Mouse (Mus musculus) intestine, postnatal 0 days (tissue): ENCODE data around the gene Rp2. TPM values are rescaled to one million over a fixed set of nuclear protein-coding genes. Genes with fewer than 3 reads are reported as not detected.

Experiments
- ATAC-seq: fragments of 200-750 bp; cut with Nextera tagmentation; 2 replicates; pipeline ENCODE4 v1.8.0; 2017; ENCODE audit warnings: mild to moderate bottlenecking, moderate TSS enrichment, moderate library complexity
- H3K27ac ChIP-seq: fragments of 300-500 bp; sonication (generic); 2 replicates; pipeline ENCODE4 v1.5.1; 2014; ENCODE audit warnings: mild to moderate bottlenecking, low read depth, low read length, moderate library complexity
- H3K27me3 ChIP-seq: fragments of 300-500 bp; sonication (generic); replicated peaks from 2 replicates; pipeline ENCODE4 v1.6.1; 2014; ENCODE audit warnings: low read length, mixed read lengths; ENCODE audit not compliant: control insufficient read depth, insufficient read depth
- H3K36me3 ChIP-seq: fragments of 300-500 bp; sonication (generic); 2 replicates; pipeline ENCODE4 v1.6.1; 2014; ENCODE audit warnings: mild to moderate bottlenecking, moderate library complexity; ENCODE audit not compliant: control insufficient read depth, insufficient read depth
- H3K4me1 ChIP-seq: fragments of 300-500 bp; sonication (generic); replicated peaks from 2 replicates; pipeline ENCODE4 v1.6.1; 2014; ENCODE audit warnings: antibody characterized with exemption, low read length, mixed read lengths; ENCODE audit not compliant: control insufficient read depth, insufficient read depth
- H3K4me2 ChIP-seq: fragments of 300-500 bp; sonication (generic); replicated peaks from 2 replicates; pipeline ENCODE4 v1.6.1; 2014; ENCODE audit warnings: low read depth, mild to moderate bottlenecking, moderate library complexity
- H3K4me3 ChIP-seq: fragments of 300-500 bp; sonication (generic); 2 replicates; pipeline ENCODE4 v1.5.1; 2014; ENCODE audit warnings: low read depth, low read length
- H3K9ac ChIP-seq: fragments of 300-500 bp; sonication (generic); 2 replicates; pipeline ENCODE4 v1.6.1; 2014; ENCODE audit warnings: mild to moderate bottlenecking, low read depth, low read length
- H3K9me3 ChIP-seq: fragments of 300-500 bp; sonication (generic); 2 replicates; pipeline ENCODE4 v1.6.1; 2016; ENCODE audit warnings: mixed run types; ENCODE audit not compliant: control insufficient read depth
- CTCF ChIP-seq: sonication (generic); IDR thresholded peaks from 2 replicates; pipeline ENCODE4 v1.5.1; 2016; ENCODE audit warnings: low read depth, mild to moderate bottlenecking, control low read depth, antibody characterized with exemption, moderate library complexity
- WGBS: fragments of 180-500 bp; shearing (Covaris S2); extraction: QIAGEN DNeasy Blood & Tissue Kit; methylation state at CpG from one replicate; pipeline ENCODE4 v1.1.7; 2014; 5-methylcytosine and 5-hydroxymethylcytosine counted together
- polyA plus RNA-seq: library from polyadenylated mRNA; unstranded; fragments of >200 nt; fragmentation: Nextera tagmentation; extraction: Ambion mirVana; gene quantifications from 2 replicates; pipeline ENCODE4 v1.2.1, GENCODE M21; 2015

The Rp2 gene
- polyA plus RNA-seq, 1 experiment from 2014 or later = 11.7 TPM

DNA sequence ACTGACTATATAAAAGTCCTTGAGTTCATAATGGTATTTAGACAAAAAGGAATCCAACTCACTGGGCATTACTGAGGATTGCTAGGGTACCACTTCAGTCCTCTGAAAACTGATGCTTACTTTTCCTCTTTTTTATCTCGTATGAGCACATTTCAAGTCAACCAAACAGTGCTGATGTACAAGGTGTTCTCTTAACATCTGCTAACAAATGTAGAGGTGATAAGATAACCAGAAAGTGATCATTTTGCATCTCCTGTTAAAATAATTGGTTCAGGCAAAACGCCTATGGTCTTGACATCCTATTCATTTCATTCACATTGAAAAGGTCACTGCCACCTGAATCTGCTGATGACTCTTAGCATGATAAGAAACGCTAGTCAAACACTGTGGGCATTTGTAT, 28.7 kb downstream of the Rp2 start:
- WGBS = 63% methylated on average over 3 of the region's 3 CpGs

DNA sequence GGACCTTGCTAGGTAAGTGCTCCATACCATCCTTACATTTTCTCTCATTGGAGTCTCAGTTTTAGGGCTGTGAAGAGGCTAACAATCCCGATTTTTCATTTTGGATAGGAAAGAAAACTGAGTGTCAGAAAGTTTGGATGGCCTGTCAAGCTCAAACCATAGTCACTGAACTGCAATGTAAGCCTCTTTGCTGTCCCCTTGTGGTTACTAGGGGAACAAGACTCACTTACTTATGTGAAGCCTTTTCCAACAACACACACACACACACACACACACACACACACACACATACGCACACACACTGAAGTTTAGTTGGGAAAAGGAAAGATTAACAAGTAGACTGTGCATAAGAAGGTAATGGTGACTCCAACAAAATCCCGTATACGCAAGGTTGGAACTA, 39.8 kb downstream of the Rp2 start:
- WGBS = 79% methylated on average over 4 of the region's 4 CpGs

More for the DNA sequence above, 28.7 kb downstream of the Rp2 start:
- Histone ChIP-seq H3K36me3 (no peaks in the 10 kb centered on the region), H3K27ac (no peak overlapping the region), H3K4me2 (no peak overlapping the region), H3K4me3 (no peak overlapping the region), H3K4me1 (no peaks in the 10 kb centered on the region), H3K27me3 (no peaks in the 10 kb centered on the region), H3K9me3 (no peaks in the 10 kb centered on the region), H3K9ac (no peak overlapping the region)
- no peak for TF ChIP-seq CTCF
- no peak for ATAC-seq

DNA sequence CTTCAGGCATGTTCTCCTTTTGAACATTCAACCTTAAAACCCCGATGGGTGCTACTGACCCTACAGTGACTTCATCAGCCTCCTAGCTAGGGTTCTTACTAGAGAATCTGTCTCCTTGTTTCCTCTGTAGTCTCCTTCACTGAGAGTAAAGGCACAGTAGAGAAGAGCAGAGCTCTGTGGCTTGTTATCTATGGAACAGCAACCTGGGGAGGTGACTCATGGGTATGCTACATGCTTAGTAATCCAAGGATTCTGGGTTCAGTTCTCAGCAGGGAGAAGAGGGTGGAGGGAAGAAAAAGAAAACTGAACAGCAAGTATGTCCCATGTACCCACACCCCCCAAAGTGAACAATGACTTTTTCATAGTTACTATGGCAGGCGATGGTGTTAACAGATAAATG, 42.6 kb downstream of the Rp2 start:
- H3K36me3 ChIP-seq = no peaks in the 10 kb centered on the region
- H3K4me3 ChIP-seq = no peak overlapping the region
- no peak overlapping the region for H3K27ac ChIP-seq
- no peak overlapping the region for H3K4me2 ChIP-seq
- no peak for ATAC-seq
- TF ChIP-seq CTCF = no peak
- WGBS = 91% methylated on average over 2 of the region's 2 CpGs
- no peaks in the 10 kb centered on the region for H3K9me3 ChIP-seq
- no peak overlapping the region for H3K9ac ChIP-seq
- no peaks in the 10 kb centered on the region for H3K27me3 ChIP-seq
- no peaks in the 10 kb centered on the region for H3K4me1 ChIP-seq

More for the DNA sequence above, 39.8 kb downstream of the Rp2 start:
- H3K4me1 ChIP-seq = no peaks in the 10 kb centered on the region
- no peak overlapping the region for H3K4me3 ChIP-seq
- no peak overlapping the region for H3K4me2 ChIP-seq
- H3K9me3 ChIP-seq = no peaks in the 10 kb centered on the region
- H3K27me3 ChIP-seq = no peaks in the 10 kb centered on the region
- no peak overlapping the region for H3K9ac ChIP-seq
- no peak for ATAC-seq
- TF ChIP-seq CTCF = peak; percentile 69
- no peak overlapping the region for H3K27ac ChIP-seq
- no peaks in the 10 kb centered on the region for H3K36me3 ChIP-seq

DNA sequence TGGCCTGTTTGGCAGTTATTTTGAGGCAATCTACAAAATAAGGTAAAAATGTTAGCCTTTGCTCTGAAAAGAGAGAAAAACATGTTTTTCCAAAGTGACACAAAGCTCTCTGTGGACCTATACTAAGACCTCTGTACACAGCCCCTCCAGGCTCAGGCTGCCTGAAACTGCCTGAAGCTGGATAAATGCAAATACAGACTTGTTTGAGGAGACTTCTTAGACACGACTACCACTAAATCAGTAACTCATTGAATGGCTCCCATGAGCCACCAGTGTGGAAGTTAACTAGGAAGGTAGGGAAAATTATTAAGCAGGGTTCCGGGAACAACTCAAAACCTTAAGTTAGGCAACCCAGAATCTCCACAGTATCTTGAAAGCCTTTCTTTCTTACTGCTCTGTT, 43.4 kb downstream of the Rp2 start:
- Histone ChIP-seq H3K4me3 (no peak overlapping the region), H3K36me3 (no peaks in the 10 kb centered on the region), H3K4me1 (no peaks in the 10 kb centered on the region), H3K27ac (no peak overlapping the region), H3K4me2 (no peak overlapping the region), H3K9ac (no peak overlapping the region), H3K9me3 (no peaks in the 10 kb centered on the region), H3K27me3 (no peaks in the 10 kb centered on the region)
- no peak for ATAC-seq
- TF ChIP-seq CTCF = no peak
- 53% methylated on average over 2 of the region's 2 CpGs for WGBS

DNA sequence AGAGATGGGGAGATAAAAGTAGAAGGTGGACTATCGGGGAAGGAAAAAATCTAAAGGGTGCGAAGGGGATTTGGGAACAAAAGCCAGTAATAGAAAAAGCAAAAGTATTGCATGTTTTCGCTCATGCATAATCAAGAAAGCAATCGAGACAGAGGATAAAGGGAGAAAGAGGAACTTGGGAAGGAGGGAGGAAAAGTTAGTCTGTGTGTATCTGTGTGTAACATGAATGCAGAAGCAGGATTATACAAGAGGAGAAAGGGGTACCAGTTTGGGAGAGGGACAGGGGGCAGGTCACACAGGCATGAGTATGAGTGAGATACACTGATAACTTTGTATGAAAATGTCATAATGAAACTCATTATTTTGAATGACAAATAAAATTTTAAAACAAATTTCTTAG, 47.1 kb downstream of the Rp2 start:
- no peaks in the 10 kb centered on the region for H3K27me3 ChIP-seq
- H3K9me3 ChIP-seq = no peaks in the 10 kb centered on the region
- no peak for TF ChIP-seq CTCF
- ATAC-seq = no peak
- no peak overlapping the region for H3K9ac ChIP-seq
- H3K4me3 ChIP-seq = no peak overlapping the region
- no peaks in the 10 kb centered on the region for H3K36me3 ChIP-seq
- H3K27ac ChIP-seq = no peak overlapping the region
- H3K4me1 ChIP-seq = no peaks in the 10 kb centered on the region
- 91% methylated on average over 4 of the region's 4 CpGs for WGBS
- H3K4me2 ChIP-seq = no peak overlapping the region

DNA sequence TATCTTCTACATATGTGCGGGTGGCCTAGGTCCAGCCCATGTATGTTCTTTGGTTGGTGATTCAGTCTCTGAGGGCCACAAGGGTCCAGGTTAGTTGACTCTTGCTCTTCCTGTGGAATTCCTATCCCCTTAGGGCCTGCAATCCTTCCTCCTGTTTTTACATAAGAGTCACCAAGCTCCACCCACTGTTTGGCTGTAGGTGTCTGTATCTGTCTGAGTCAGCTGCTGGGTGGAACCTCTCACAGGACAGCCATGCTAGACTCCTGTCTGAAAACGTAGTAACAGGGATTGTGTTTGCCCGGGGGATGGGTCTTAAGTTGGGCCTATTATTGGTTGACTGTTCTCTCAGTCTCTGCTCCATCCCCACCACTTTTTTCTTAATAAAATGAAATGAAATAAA, 47.9 kb downstream of the Rp2 start:
- TF ChIP-seq CTCF = no peak
- ATAC-seq = no peak
- H3K9me3 ChIP-seq = no peaks in the 10 kb centered on the region
- 73% methylated on average over 3 of the region's 3 CpGs for WGBS
- no peak overlapping the region for H3K9ac ChIP-seq
- no peak overlapping the region for H3K4me3 ChIP-seq
- no peaks in the 10 kb centered on the region for H3K4me1 ChIP-seq
- H3K36me3 ChIP-seq = no peaks in the 10 kb centered on the region
- no peak overlapping the region for H3K27ac ChIP-seq
- H3K4me2 ChIP-seq = no peak overlapping the region
- no peaks in the 10 kb centered on the region for H3K27me3 ChIP-seq
